Mouse (Mus musculus): ENCODE data around the gene Wdr4. TPM values are rescaled to one million over a fixed set of nuclear protein-coding genes. Genes with fewer than 3 reads are reported as not detected.

Wdr4 gene
- polyA plus RNA-seq, 1 experiment: 28.3 TPM

GRCm38 (mm10) chr17:31447766-31448165 is 72.0 kb downstream of the Wdr4 start:
- no peak for DNase-seq
- Histone ChIP-seq H3K4me1 (ENCODE audit: control insufficient read depth, insufficient read depth, low read length) (peaks cover 14% of the 10 kb centered on the region), H3K27ac (ENCODE audit: insufficient read depth, low read depth, low read length) (no peak overlapping the region), H3K27me3 (replicated peaks; ENCODE audit: control insufficient read depth, insufficient read depth, low read length) (no peaks in the 10 kb centered on the region), H3K36me3 (ENCODE audit: control insufficient read depth, insufficient read depth, low read length) (no peaks in the 10 kb centered on the region), H3K4me3 (ENCODE audit: insufficient read depth, low read depth, low read length) (no peak overlapping the region)
- TF ChIP-seq POLR2A (IDR thresholded peaks at IDR 0.05; ENCODE audit: low read depth, low read length) (no peak), CTCF (conservative IDR thresholded peaks at IDR 0.05; ENCODE audit: insufficient read depth, insufficient read length, low read depth, low read length) (no peak)
- WGBS: 68% methylated on average over 5 of the region's 5 CpGs

GRCm38 (mm10) chr17:31445061-31445731 is 74.6 kb downstream of the Wdr4 start:
- Histone ChIP-seq H3K36me3 (ENCODE audit: control insufficient read depth, insufficient read depth, low read length) (no peaks in the 10 kb centered on the region), H3K27ac (ENCODE audit: insufficient read depth, low read depth, low read length) (peak overlapping the region; percentile 79), H3K4me1 (ENCODE audit: control insufficient read depth, insufficient read depth, low read length) (peaks cover 14% of the 10 kb centered on the region), H3K27me3 (replicated peaks; ENCODE audit: control insufficient read depth, insufficient read depth, low read length) (no peaks in the 10 kb centered on the region), H3K4me3 (ENCODE audit: insufficient read depth, low read depth, low read length) (no peak overlapping the region)
- DNase-seq: peak; percentile 94
- TF ChIP-seq POLR2A (IDR thresholded peaks at IDR 0.05; ENCODE audit: low read depth, low read length): no peak
- no peak for TF ChIP-seq CTCF (conservative IDR thresholded peaks at IDR 0.05; ENCODE audit: insufficient read depth, insufficient read length, low read depth, low read length)
- WGBS: 20% methylated on average over 7 of the region's 7 CpGs

Other genes with a start within 250 kb of the Wdr4 start
- 0.73 and 1.1 TPM in 2 replicates for gene Rsph1, start 242.6 kb downstream of the Wdr4 start, polyA plus RNA-seq (2012; rRNA removed)
- 6.3 and 6.5 TPM in 2 replicates for gene Slc37a1, start 233.2 kb downstream of the Wdr4 start, polyA plus RNA-seq (2012; rRNA removed)
- 74.3 and 106 TPM in 2 replicates for gene Pde9a, start 133.8 kb downstream of the Wdr4 start, polyA plus RNA-seq (2012; rRNA removed)
- 387 and 475 TPM in 2 replicates for gene Ndufv3, start 135 bp upstream of the Wdr4 start, polyA plus RNA-seq (2012; rRNA removed)
- gene Pknox1, start 44.8 kb upstream of the Wdr4 start, polyA plus RNA-seq (2012; rRNA removed): 19.2 and 19.9 TPM in 2 replicates
- 140 and 154 TPM in 2 replicates for gene Cbs, start 117.3 kb upstream of the Wdr4 start, polyA plus RNA-seq (2012; rRNA removed)
- 45.0 and 61.3 TPM in 2 replicates for gene U2af1, start 138.9 kb upstream of the Wdr4 start, polyA plus RNA-seq (2012; rRNA removed)
- gene Cryaa, start 157.8 kb upstream of the Wdr4 start, polyA plus RNA-seq (2012; rRNA removed): 0.86 and 0.99 TPM in 2 replicates

Data from kidney, adult 2 months (tissue).